Mouse (Mus musculus) hindbrain, embryonic 11.5 days (tissue): Measurements from ENCODE around the gene Polr1b. TPM values are rescaled to one million over a fixed set of nuclear protein-coding genes. Genes with fewer than 3 reads are reported as not detected.
A peak's percentile ranks its signal among the peaks of the same experiment; 100 is the strongest.

Source experiments
- ATAC-seq: fragments of 200-750 bp; cut with Nextera tagmentation; 2 replicates; pipeline ENCODE4 v1.8.0; 2017; ENCODE audit warnings: mild to moderate bottlenecking, moderate TSS enrichment, moderate library complexity; ENCODE audit not compliant: low FRiP score
- DNase-seq: peaks from one replicate; pipeline ENCODE4 v3.0.0-alpha.2; 2015; ENCODE audit warnings: low spot score
- H3K27ac ChIP-seq: fragments of 300-500 bp; sonication (generic); 2 replicates; pipeline ENCODE4 v1.5.1; 2014; ENCODE audit warnings: mild to moderate bottlenecking, low read depth, low read length
- H3K27me3 ChIP-seq: fragments of 300-500 bp; sonication (generic); 2 replicates; pipeline ENCODE4 v1.6.1; 2014; ENCODE audit warnings: mild to moderate bottlenecking, low read length, moderate library complexity, mixed read lengths; ENCODE audit not compliant: control insufficient read depth, insufficient read depth
- H3K36me3 ChIP-seq: fragments of 300-500 bp; sonication (generic); 2 replicates; pipeline ENCODE4 v1.6.1; 2014; ENCODE audit warnings: mild to moderate bottlenecking, low read length, moderate library complexity, mixed read lengths; ENCODE audit not compliant: control insufficient read depth, insufficient read depth
- H3K4me1 ChIP-seq: fragments of 300-500 bp; sonication (generic); replicated peaks from 2 replicates; pipeline ENCODE4 v1.6.1; 2014; ENCODE audit warnings: low read length, mixed read lengths; ENCODE audit not compliant: control insufficient read depth, insufficient read depth
- H3K4me2 ChIP-seq: fragments of 300-500 bp; sonication (generic); replicated peaks from 2 replicates; pipeline ENCODE4 v1.6.1; 2014; ENCODE audit warnings: mild to moderate bottlenecking, low read depth, low read length
- H3K4me3 ChIP-seq: fragments of 300-500 bp; sonication (generic); 2 replicates; pipeline ENCODE4 v1.5.1; 2014; ENCODE audit warnings: low read depth, low read length
- H3K9ac ChIP-seq: fragments of 300-500 bp; sonication (generic); 2 replicates; pipeline ENCODE4 v1.6.1; 2014; ENCODE audit warnings: low read depth, low read length
- H3K9me3 ChIP-seq: fragments of 300-500 bp; sonication (generic); 2 replicates; pipeline ENCODE4 v1.6.1; 2016; ENCODE audit warnings: low read length; ENCODE audit not compliant: control insufficient read depth
- WGBS: fragments of 180-500 bp; shearing (Covaris S2); extraction: QIAGEN DNeasy Blood & Tissue Kit; methylation state at CpG from one replicate; pipeline ENCODE4 v1.1.7; 2014; 5-methylcytosine and 5-hydroxymethylcytosine counted together
- polyA plus RNA-seq: library from polyadenylated mRNA; unstranded; fragments of >200 nt; fragmentation: Nextera tagmentation; extraction: Ambion mirVana; gene quantifications from 2 replicates; pipeline ENCODE4 v1.2.1, GENCODE M21; 2014

Gene Polr1b
- polyA plus RNA-seq, 1 experiment from 2014 or later, result 19.7 TPM

DNA sequence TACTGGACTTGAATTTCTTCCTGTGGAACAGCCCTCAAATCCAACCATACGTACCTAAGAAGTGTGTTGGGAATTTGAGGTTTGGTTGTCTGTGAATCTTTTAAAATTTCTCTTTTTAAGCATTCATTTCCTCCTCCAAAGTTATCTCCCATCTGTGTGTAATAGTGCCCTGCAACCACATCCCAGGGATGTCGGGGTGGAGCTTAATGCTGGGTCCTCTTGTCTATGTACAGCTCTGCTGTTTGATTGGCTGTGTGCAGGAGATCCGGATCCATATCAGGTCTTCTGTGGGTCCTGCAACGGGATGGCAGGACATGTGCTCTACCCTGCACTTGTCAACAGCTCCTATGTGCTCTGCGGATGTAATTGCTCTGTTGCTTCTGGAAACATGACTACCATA is 64.0 kb downstream of the Polr1b start:
- no peak overlapping the region for H3K27ac ChIP-seq
- H3K27me3 ChIP-seq, result no peaks in the 10 kb centered on the region
- ATAC-seq, result no peak
- no peak overlapping the region for H3K9ac ChIP-seq
- no peaks in the 10 kb centered on the region for H3K36me3 ChIP-seq
- H3K9me3 ChIP-seq, result no peaks in the 10 kb centered on the region
- DNase-seq, result no peak
- 81% methylated on average over 5 of the region's 5 CpGs for WGBS
- no peak overlapping the region for H3K4me2 ChIP-seq
- no peak overlapping the region for H3K4me3 ChIP-seq
- no peaks in the 10 kb centered on the region for H3K4me1 ChIP-seq

DNA sequence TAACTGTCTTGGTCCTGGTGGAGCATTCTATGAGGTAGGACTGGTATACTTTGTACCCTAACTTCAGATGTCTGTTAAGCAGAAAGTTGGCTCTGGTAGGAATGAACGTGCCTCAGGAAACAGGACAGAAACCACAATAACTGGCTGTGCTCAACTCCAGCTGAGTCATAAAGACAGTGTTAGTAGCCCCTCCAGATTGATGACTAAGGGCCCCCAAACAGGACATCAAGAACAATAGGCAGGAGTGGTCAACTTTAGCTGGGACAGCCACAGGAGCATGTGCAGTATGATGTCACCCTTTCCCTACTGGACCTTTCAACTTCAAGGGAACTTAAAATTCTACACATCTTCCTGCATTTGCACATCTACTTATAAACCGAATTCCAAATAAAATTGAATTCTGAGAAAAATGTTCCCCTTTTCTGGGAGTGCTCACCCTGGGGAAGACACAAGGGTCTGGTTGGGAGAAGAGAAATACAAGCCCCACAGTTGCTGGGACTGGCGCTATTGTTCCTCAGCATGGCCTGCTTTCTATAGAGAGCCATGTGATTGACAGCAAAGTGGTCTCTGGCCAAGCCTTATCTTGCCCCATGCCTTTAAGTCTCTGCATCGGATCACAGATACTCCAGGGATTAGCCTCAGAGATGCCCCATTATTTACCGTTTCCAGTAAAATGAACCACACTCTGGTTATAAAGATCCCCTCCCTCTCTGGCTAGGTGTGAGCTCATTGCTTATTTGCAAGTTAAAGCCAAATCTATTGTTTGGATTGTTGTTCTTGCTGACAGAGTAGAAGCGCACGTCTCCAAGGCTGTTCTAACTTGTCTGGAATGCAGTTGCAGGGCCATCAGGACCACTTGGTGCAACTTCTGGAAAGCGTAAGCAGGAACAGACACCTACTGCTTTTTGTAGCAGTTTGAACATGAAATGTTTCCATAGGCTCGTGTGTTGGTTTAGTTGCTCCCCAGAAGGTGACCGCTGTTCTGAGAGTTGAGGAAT is 66.0 kb downstream of the Polr1b start:
- Histone ChIP-seq H3K9me3 (no peaks in the 10 kb centered on the region), H3K4me3 (no peak overlapping the region), H3K27ac (no peak overlapping the region), H3K27me3 (no peaks in the 10 kb centered on the region), H3K9ac (no peak overlapping the region), H3K4me2 (no peak overlapping the region), H3K36me3 (no peaks in the 10 kb centered on the region), H3K4me1 (no peaks in the 10 kb centered on the region)
- no peak for DNase-seq
- ATAC-seq, result no peak
- whole genome bisulfite sequencing, result 70% methylated on average over 10 of the region's 10 CpGs

DNA sequence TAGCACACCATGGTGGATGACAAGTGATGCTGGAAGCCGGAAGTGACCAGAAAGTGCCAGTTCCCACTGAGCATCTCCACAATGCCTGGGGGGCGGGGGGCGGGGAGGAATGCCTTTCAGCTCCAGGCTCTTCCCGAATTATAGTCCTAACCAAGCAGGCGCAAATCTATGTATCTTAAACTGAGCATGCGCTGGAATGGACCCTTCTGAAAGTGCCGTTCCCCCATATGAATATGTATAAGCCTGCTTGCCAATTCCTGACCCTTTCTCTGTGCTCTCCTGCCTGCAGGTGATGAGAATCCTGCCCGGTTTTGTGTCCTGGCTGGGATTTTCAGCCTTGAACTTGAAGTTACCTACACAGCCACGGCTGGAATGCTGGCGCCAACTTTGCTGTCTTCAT is 72.6 kb downstream of the Polr1b start:
- no peak for ATAC-seq
- H3K4me2 ChIP-seq, result no peak overlapping the region

DNA sequence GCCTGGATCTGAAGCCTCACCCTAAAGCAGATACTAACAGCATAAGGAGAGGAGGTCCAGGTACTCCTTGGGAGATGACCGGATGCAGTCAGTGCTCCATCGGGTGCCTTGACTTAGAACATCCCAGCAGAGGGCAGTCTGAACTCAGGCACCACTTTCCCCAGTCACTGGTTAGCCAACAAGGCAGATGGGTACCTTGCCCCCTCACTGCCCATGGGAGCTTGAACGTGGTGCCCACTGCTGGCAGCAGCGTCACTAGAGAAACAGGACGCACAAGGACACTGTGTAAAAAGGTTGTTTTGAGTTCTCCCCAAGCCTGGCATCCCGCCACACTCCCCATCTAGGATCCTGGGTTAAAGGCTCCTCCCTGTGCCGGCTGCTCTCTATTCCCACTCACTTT is 73.7 kb downstream of the Polr1b start:
- 48% methylated on average over 7 of the region's 7 CpGs for WGBS
- ATAC-seq, result no peak
- H3K27ac ChIP-seq, result no peak overlapping the region
- no peaks in the 10 kb centered on the region for H3K4me1 ChIP-seq
- DNase-seq, result peak; percentile 19
- no peak overlapping the region for H3K9ac ChIP-seq
- no peaks in the 10 kb centered on the region for H3K27me3 ChIP-seq
- H3K4me3 ChIP-seq, result no peak overlapping the region
- H3K9me3 ChIP-seq, result no peaks in the 10 kb centered on the region
- H3K36me3 ChIP-seq, result no peaks in the 10 kb centered on the region
- no peak overlapping the region for H3K4me2 ChIP-seq

More for the DNA sequence above, 72.6 kb downstream of the Polr1b start:
- DNase-seq, result no peak
- H3K36me3 ChIP-seq, result no peaks in the 10 kb centered on the region
- no peak overlapping the region for H3K27ac ChIP-seq
- no peak overlapping the region for H3K4me3 ChIP-seq
- no peaks in the 10 kb centered on the region for H3K4me1 ChIP-seq
- H3K27me3 ChIP-seq, result no peaks in the 10 kb centered on the region
- H3K9ac ChIP-seq, result no peak overlapping the region
- no peaks in the 10 kb centered on the region for H3K9me3 ChIP-seq
- WGBS, result 48% methylated on average over 10 of the region's 10 CpGs

DNA sequence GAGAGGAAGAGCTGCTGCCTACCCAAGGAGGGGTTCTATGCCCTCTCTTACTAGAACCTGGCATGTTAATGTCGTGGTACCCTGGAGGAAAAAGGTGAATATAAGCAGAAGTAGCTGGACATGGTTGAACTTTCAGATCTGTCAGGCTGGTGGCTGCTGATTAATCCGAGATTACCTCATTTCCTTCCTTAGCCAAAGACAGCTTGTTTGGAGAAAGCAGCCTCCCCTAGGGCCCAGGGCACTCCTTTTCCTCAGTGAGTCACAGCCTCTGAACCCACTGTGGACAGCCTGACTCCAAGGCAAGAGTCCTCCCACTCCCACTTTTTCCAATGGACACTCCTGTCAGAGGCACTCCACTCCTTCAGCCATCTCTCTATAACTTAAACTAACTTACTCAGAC is 74.8 kb downstream of the Polr1b start:
- no peaks in the 10 kb centered on the region for H3K36me3 ChIP-seq
- ATAC-seq, result no peak
- no peak for DNase-seq
- no peaks in the 10 kb centered on the region for H3K9me3 ChIP-seq
- no peak overlapping the region for H3K4me3 ChIP-seq
- no peak overlapping the region for H3K9ac ChIP-seq
- no peaks in the 10 kb centered on the region for H3K4me1 ChIP-seq
- H3K27me3 ChIP-seq, result no peaks in the 10 kb centered on the region
- WGBS, result 75% methylated on average over 2 of the region's 2 CpGs
- no peak overlapping the region for H3K4me2 ChIP-seq
- H3K27ac ChIP-seq, result no peak overlapping the region

Other genes with a start within 250 kb of the Polr1b start
- gene Fbln7, start 238.0 kb upstream of the Polr1b start, polyA plus RNA-seq, result 2.1 TPM in 2 replicates
- gene Zc3h8, start 156.9 kb upstream of the Polr1b start, polyA plus RNA-seq, result 9.4 and 10.6 TPM in 2 replicates
- 1.8 and 2.2 TPM in 2 replicates for gene Zc3h6, start 133.6 kb upstream of the Polr1b start, polyA plus RNA-seq
- gene Gm10762, start 133.3 kb upstream of the Polr1b start, polyA plus RNA-seq, result 19.8 and 20.0 TPM in 2 replicates
- gene Vinac1, start 52.8 kb upstream of the Polr1b start, polyA plus RNA-seq, result 0.12 and 0.17 TPM in 2 replicates
- 17.1 and 18.9 TPM in 2 replicates for gene Ttl, start 35.1 kb upstream of the Polr1b start, polyA plus RNA-seq
- 26.0 and 27.8 TPM in 2 replicates for gene Chchd5, start 28.7 kb downstream of the Polr1b start, polyA plus RNA-seq
- 50.3 and 59.9 TPM in 2 replicates for gene Slc20a1, start 97.8 kb downstream of the Polr1b start, polyA plus RNA-seq
- 65.9 and 77.5 TPM in 2 replicates for gene Ckap2l, start 196.2 kb downstream of the Polr1b start, polyA plus RNA-seq
- gene Il1a, start 209.0 kb downstream of the Polr1b start, polyA plus RNA-seq, result 0.17 and 0.22 TPM in 2 replicates